Mouse (Mus musculus) lung, postnatal 10 days (tissue): ENCODE measurements at regions not wholly inside any gene's neighbourhood (a gene's known extent, or its start where the extent isn't known, plus 50 kb on each side); places are given as distances from the start of the nearest gene placed in this dataset.

Experiments used
- DNase-seq: peaks from one replicate; pipeline ENCODE4 v3.0.0; 2021

GRCm38 (mm10) chr5:4498425-4498824 is 259.4 kb downstream of the Fzd1 start:
- no peak for DNase-seq

- peak; percentile 21 for DNase-seq
These were observed 261.0 kb downstream of the Fzd1 start for GRCm38 (mm10) chr5:4496907-4497200.

GRCm38 (mm10) chr5:4496132-4496906 is 261.5 kb downstream of the Fzd1 start:
- peak; percentile 62 for DNase-seq

GRCm38 (mm10) chr5:4495482-4495881 is 262.4 kb downstream of the Fzd1 start:
- DNase-seq, result no peak

GRCm38 (mm10) chr5:4486391-4487132 is 271.3 kb downstream of the Fzd1 start:
- DNase-seq, result no peak

- DNase-seq, result peak; percentile 32
These were observed 272.1 kb downstream of the Fzd1 start for GRCm38 (mm10) chr5:4485542-4486390.

- DNase-seq, result no peak
These were observed 273.1 kb downstream of the Fzd1 start for GRCm38 (mm10) chr5:4484780-4485179.

- no peak for DNase-seq
These were observed 273.7 kb downstream of the Fzd1 start for GRCm38 (mm10) chr5:4484151-4484550.

GRCm38 (mm10) chr5:4474255-4474654 is 282.1 kb downstream of the Mterf1b start:
- no peak for DNase-seq
